Mouse (Mus musculus): Measurements from ENCODE around the gene Olfm1. TPM values are rescaled to one million over a fixed set of nuclear protein-coding genes. Genes with fewer than 3 reads are reported as not detected.

Gene Olfm1
- polyA plus RNA-seq, 1 experiment: 19.6 TPM

- Histone ChIP-seq H3K4me1 (ENCODE audit: control insufficient read depth, insufficient read depth, low read length) (no peaks in the 10 kb centered on the region), H3K4me3 (ENCODE audit: insufficient read depth, low read length) (no peak overlapping the region), H3K27ac (ENCODE audit: insufficient read depth, low read length) (peak overlapping the region; percentile 43; the same call in 1 of the 2 replicates)
- TF ChIP-seq CTCF (IDR thresholded peaks at IDR 0.05; ENCODE audit: borderline replicate concordance, insufficient read depth, low read length) (no peak), POLR2A (IDR thresholded peaks at IDR 0.05; ENCODE audit: low read depth, low read length) (no peak)
These were observed 52.0 kb downstream of the Olfm1 start for GRCm38 (mm10) chr2:28244667-28245395.

GRCm38 (mm10) chr2:28246110-28246653, 53.4 kb downstream of the Olfm1 start:
- H3K27ac ChIP-seq (ENCODE audit: insufficient read depth, low read length): no peak overlapping the region
- H3K4me1 ChIP-seq (ENCODE audit: control insufficient read depth, insufficient read depth, low read length): no peaks in the 10 kb centered on the region
- no peak overlapping the region for H3K4me3 ChIP-seq (ENCODE audit: insufficient read depth, low read length)
- no peak for TF ChIP-seq CTCF (IDR thresholded peaks at IDR 0.05; ENCODE audit: borderline replicate concordance, insufficient read depth, low read length)

GRCm38 (mm10) chr2:28247098-28247497, 54.3 kb downstream of the Olfm1 start:
- H3K27ac ChIP-seq (ENCODE audit: insufficient read depth, low read length): no peak overlapping the region
- TF ChIP-seq POLR2A (IDR thresholded peaks at IDR 0.05; ENCODE audit: low read depth, low read length) (no peak), CTCF (IDR thresholded peaks at IDR 0.05; ENCODE audit: borderline replicate concordance, insufficient read depth, low read length) (no peak)
- H3K4me1 ChIP-seq (ENCODE audit: control insufficient read depth, insufficient read depth, low read length): no peaks in the 10 kb centered on the region
- H3K4me3 ChIP-seq (ENCODE audit: insufficient read depth, low read length): no peak overlapping the region

GRCm38 (mm10) chr2:28252554-28252953, 59.8 kb downstream of the Olfm1 start:
- no peak overlapping the region for H3K27ac ChIP-seq (ENCODE audit: insufficient read depth, low read length)
- no peak for TF ChIP-seq POLR2A (IDR thresholded peaks at IDR 0.05; ENCODE audit: low read depth, low read length)
- no peak for TF ChIP-seq CTCF (IDR thresholded peaks at IDR 0.05; ENCODE audit: borderline replicate concordance, insufficient read depth, low read length)
- H3K4me1 ChIP-seq (ENCODE audit: control insufficient read depth, insufficient read depth, low read length): no peaks in the 10 kb centered on the region
- no peak overlapping the region for H3K4me3 ChIP-seq (ENCODE audit: insufficient read depth, low read length)

- H3K27ac ChIP-seq (ENCODE audit: insufficient read depth, low read length): no peak overlapping the region
These were observed 63.2 kb downstream of the Olfm1 start for GRCm38 (mm10) chr2:28256029-28256428.

GRCm38 (mm10) chr2:28261438-28261837, 68.6 kb downstream of the Olfm1 start:
- Histone ChIP-seq H3K4me1 (ENCODE audit: control insufficient read depth, insufficient read depth, low read length) (no peaks in the 10 kb centered on the region), H3K4me3 (ENCODE audit: insufficient read depth, low read length) (no peak overlapping the region), H3K27ac (ENCODE audit: insufficient read depth, low read length) (no peak overlapping the region)
- TF ChIP-seq POLR2A (IDR thresholded peaks at IDR 0.05; ENCODE audit: low read depth, low read length) (no peak), CTCF (IDR thresholded peaks at IDR 0.05; ENCODE audit: borderline replicate concordance, insufficient read depth, low read length) (no peak)

More at GRCm38 (mm10) chr2:28256029-28256428, 63.2 kb downstream of the Olfm1 start:
- H3K4me3 ChIP-seq (ENCODE audit: insufficient read depth, low read length): no peak overlapping the region
- no peak for TF ChIP-seq CTCF (IDR thresholded peaks at IDR 0.05; ENCODE audit: borderline replicate concordance, insufficient read depth, low read length)
- TF ChIP-seq POLR2A (IDR thresholded peaks at IDR 0.05; ENCODE audit: low read depth, low read length): no peak
- H3K4me1 ChIP-seq (ENCODE audit: control insufficient read depth, insufficient read depth, low read length): no peaks in the 10 kb centered on the region

GRCm38 (mm10) chr2:28267776-28268275, 75.0 kb downstream of the Olfm1 start:
- H3K27ac ChIP-seq (ENCODE audit: insufficient read depth, low read length): no peak overlapping the region
- H3K4me3 ChIP-seq (ENCODE audit: insufficient read depth, low read length): no peak overlapping the region
- TF ChIP-seq CTCF (IDR thresholded peaks at IDR 0.05; ENCODE audit: borderline replicate concordance, insufficient read depth, low read length): no peak
- no peak for TF ChIP-seq POLR2A (IDR thresholded peaks at IDR 0.05; ENCODE audit: low read depth, low read length)

GRCm38 (mm10) chr2:28270561-28270960, 77.8 kb downstream of the Olfm1 start:
- no peak for TF ChIP-seq POLR2A (IDR thresholded peaks at IDR 0.05; ENCODE audit: low read depth, low read length)
- no peak for TF ChIP-seq CTCF (IDR thresholded peaks at IDR 0.05; ENCODE audit: borderline replicate concordance, insufficient read depth, low read length)
- no peaks in the 10 kb centered on the region for H3K4me1 ChIP-seq (ENCODE audit: control insufficient read depth, insufficient read depth, low read length)
- H3K4me3 ChIP-seq (ENCODE audit: insufficient read depth, low read length): no peak overlapping the region
- H3K27ac ChIP-seq (ENCODE audit: insufficient read depth, low read length): no peak overlapping the region

More at GRCm38 (mm10) chr2:28267776-28268275, 75.0 kb downstream of the Olfm1 start:
- no peaks in the 10 kb centered on the region for H3K4me1 ChIP-seq (ENCODE audit: control insufficient read depth, insufficient read depth, low read length)

GRCm38 (mm10) chr2:28272218-28272965, 79.6 kb downstream of the Olfm1 start:
- Histone ChIP-seq H3K4me1 (ENCODE audit: control insufficient read depth, insufficient read depth, low read length) (no peaks in the 10 kb centered on the region), H3K4me3 (ENCODE audit: insufficient read depth, low read length) (no peak overlapping the region), H3K27ac (ENCODE audit: insufficient read depth, low read length) (no peak overlapping the region)
- TF ChIP-seq POLR2A (IDR thresholded peaks at IDR 0.05; ENCODE audit: low read depth, low read length) (no peak), CTCF (IDR thresholded peaks at IDR 0.05; ENCODE audit: borderline replicate concordance, insufficient read depth, low read length) (no peak)

Data from embryonic fibroblast, embryonic 13.5 days (primary cell).